Mouse (Mus musculus) kidney, adult 2 months (tissue): ENCODE measurements around the gene Rmdn3.

Experiments
- CTCF ChIP-seq: fragments of 200-500 bp; conservative IDR thresholded peaks from 2 replicates; pipeline ENCODE4 v1.5.1; 2011; ENCODE audit warnings: low read depth, mild to moderate bottlenecking, control low read depth, low read length, moderate library complexity, mixed read lengths; ENCODE audit not compliant: insufficient read depth, insufficient read length
- POLR2A ChIP-seq: fragments of 200-500 bp; IDR thresholded peaks from one replicate; pipeline ENCODE4 v1.6.1; 2011; ENCODE audit warnings: low read depth, low read length, control low read depth

- TF ChIP-seq CTCF (no peak), POLR2A (no peak)
These were observed 26.1 kb upstream of the Rmdn3 start for GRCm38 (mm10) chr2:119182914-119183313.
